Mouse (Mus musculus): Measurements from ENCODE around the gene Zfp335.
"Not testable (repeated sequence)": the region's sequence is repeated elsewhere in the genome, so short reads cannot be mapped to it uniquely, and the experiment has no call there.

The Zfp335 gene

DNA sequence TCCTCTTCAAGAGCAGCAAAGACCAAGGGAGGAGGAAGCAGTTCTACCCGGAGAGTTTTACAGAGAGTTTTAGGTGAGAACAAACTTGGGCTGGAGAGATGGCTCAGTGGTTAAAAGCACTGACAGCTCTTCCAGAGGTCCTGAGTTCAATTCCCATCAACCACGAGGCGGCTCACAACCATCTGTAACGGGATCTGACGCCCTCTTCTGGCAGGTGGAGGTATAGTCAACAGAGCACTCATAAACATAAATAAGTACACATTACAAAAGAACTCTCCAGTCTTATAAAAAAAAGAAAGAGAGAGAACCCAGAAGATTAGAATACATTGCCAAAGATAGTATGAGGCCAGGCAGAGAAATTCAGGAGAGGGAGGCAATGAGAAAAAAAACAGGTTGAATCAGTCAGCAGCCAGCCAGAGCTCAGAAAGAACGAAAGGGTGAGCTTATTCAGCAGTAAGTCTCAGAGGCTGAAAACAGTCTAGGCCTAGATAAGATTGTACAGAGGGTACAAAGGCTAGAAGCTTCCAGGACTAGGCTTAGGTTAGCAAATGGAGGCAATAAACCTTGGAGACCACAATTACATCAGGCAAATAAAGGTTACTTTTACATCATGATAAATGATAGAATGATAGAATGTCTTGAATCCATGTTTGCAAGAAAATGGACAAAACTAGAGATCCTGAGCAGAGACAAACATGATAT lies 39.8 kb downstream of the Zfp335 start:
- no peak for DNase-seq (ENCODE audit: low spot score in 2 of 2)

DNA sequence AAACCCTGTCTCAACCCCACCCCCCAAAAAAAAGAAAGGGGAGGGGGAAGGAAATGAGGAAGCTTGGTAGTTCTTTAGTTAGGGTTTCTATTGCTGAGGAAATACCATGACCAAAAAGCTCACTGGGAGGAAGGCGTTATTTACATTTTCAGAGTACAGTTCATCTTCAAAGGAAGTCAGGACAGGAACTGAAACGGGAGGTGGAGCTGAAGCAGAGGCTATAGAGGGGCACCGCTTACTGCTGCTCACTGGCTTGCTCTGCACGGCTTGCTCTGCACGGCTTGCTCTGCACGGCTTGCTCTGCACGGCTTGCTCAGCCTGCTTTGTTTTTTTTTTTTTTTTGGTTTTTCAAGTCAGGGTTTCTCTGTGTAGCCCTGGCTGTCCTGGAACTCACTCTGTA lies 43.1 kb downstream of the Zfp335 start:
- peak in 1 of 2 experiments; percentile 67 for DNase-seq (ENCODE audit: low spot score in 2 of 2)

DNA sequence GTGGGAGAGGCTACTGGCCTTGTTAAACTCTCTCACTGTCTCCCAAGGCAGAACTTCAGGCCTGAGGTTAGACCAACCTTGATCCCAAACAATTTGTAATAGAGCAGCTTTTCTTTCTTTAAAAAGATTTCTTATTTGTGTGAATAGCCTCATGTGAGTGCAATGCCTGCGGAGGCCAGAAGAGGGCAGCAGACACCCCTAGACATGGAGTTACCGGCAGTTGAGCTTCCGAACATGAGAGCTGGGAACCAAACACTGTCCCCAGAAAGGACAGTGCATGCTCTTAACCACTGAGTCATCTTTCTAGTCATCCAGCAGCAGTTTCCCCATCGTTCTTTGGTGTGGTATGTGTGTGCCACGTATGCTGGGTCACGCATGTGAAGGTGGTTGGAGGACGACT lies 44.0 kb downstream of the Zfp335 start:
- peak in 1 of 2 experiments; percentile 50 for DNase-seq (ENCODE audit: low spot score in 2 of 2)

DNA sequence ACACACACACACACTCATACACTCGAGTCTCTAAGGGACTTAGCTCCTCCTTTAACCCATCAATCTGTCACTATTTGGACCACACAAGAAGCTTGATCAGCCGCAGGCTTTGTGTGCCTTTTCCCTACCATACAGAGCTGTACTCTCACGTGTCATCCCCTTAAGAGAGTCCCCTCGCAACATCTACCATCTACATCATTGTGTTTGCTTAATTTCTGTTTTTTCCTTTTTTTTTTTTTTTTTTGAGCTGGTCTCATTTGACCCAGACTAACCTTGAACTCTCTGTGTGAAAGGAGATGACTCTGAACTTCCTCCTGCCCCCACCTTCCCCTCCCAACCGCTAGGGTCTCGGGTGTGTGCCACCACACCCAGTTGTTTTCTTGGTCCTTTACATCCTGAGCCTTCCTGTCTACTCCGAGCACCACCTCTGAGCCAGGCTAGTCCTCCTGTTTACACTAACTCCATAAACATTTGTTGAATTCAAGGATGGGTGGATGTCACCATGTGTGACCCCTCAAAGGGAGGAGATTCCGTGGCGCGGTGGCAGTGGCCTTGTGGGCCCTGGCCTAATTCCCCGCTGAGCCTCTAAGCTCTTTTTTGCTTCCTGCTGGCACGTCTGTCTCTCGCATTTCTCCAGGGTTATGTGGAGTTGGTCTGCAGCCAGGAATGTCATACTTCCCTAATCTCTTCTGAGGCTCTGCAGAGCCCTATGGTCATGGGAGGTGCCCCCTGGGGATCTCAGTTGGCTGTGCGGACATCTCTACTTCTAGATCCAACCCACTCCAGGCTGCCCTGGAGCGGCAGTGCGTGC lies 44.6 kb downstream of the Zfp335 start:
- DNase-seq (ENCODE audit: low spot score in 2 of 2): no peak

DNA sequence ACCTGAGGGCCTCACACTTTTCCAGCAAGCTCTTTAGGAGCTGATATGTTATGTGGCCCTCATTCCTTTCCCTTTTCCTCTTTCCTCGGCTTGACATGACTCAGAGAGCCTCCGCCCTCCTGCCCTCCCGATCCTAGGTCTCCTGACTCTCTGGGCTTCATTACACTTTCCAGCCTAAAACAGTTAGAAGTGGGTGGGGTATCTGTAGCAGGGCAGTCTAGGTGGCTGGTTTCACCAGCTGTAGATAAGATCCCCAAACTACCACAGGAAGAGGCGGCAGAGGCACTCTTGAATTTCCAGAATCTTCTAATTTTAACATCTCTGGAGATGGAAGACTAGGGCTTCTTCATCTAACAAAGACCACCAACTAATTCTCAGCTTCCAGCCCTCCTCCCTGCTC lies 47.0 kb downstream of the Zfp335 start:
- no peak for DNase-seq (ENCODE audit: low spot score in 2 of 2)

DNA sequence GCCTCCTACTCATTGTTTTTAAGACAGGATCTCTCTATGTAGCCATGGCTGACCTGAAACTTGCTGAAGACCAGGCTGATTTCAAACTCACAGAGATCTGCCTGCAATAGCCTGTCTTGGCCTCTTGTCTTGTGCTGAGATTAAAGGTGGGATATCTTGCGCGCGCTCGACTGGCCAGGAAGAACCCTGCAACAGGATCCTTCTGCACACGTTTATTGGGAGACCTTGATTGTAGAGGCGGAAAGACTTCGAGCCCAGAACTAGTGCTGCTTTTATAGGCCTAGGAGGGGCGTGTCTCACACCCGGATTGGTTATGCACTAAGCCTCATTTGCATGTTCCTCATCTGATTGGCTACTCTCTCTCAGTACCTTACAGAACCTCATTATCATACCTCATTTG lies 48.1 kb downstream of the Zfp335 start:
- DNase-seq (ENCODE audit: low spot score in 2 of 2): not testable (repeated sequence)

DNA sequence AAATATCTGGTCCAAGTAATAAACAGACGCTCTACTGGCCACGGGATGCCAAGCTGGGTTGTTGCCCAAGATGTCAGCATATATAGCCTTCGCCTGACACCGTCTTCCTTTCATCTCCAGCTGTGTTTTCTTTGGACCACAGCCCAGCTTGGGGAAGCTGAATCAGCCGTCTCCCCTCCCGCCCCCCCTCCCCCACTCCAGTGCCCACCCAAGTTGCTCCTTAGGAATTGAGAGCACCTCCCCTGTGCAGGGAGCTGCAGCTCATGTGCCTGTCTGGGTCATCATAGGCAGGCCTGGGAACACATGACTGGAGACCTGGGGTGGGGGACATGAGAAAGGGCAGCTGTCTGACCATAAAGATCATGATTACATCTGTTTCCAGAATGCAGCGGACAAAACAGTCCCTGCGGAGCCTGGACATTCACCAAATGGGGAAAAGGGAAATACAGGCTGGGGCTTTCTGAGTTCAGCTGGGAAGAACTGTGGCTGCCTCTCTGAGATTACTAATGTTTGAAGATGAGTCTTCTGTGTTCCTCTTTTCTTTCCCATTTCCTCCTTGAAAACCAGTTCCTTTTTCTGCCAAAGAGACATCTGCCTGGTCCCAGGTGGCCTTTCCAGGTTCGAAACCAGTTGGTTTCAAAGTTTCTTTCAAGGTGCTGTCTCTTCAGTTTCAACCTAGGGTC lies 49.2 kb downstream of the Zfp335 start:
- no peak for DNase-seq (ENCODE audit: low spot score in 2 of 2)

DNA sequence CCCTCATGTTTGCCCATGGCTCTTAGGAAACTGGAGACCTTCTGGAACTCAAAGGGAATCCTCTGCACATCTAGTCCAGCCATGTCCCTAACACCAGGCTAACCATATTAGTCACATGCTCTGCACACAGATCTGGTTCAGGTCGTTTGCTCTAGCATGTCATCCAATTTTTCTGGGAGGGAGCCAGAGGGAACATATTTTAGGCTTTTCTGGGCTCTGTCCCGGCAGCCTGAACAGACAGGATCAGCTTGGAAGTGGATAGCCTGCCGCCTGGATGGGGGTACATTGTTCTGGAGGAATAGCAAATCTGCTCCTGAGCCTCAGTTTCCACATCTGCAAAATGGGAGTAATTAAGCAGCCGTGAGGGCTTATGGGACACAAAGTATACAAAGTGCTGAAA lies 50.5 kb downstream of the Zfp335 start:
- no peak for DNase-seq (ENCODE audit: low spot score in 2 of 2)

DNA sequence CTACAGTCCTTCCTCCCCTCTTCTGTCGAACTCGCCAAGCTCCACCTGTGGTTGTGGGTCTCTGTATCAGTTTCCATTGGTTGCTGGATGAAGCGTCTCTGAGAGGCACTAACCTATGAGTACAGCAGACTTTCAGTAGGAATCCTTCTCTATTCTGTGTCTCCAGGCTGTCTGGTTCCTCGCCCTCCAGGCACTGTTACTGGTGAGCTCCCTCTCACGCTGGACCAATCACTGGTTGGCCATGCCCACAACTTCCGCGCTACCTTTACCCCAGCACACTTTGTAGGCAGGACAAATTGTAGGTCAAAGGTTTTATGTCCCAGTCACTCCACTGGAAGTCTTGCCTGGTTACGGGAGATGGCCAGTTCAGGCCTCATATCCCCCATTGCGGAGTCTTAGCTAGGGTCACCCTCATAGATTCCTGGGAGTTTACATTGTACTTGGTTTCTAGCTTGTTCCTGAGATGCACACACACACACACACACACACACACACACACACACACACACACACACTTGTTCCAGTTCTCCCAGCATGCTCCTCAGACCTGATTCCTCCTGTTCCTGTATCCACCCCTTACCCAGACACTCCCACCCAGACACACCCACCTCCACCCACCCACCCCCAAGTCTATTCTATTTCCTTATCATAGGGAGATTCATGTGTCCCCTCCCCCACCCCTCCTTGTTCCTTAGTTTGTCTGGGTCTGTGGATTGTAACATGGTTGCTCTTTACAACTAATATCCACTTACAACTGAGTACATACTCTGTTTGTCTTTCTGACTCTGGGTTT lies 51.7 kb downstream of the Zfp335 start:
- DNase-seq (ENCODE audit: low spot score in 2 of 2): no peak

DNA sequence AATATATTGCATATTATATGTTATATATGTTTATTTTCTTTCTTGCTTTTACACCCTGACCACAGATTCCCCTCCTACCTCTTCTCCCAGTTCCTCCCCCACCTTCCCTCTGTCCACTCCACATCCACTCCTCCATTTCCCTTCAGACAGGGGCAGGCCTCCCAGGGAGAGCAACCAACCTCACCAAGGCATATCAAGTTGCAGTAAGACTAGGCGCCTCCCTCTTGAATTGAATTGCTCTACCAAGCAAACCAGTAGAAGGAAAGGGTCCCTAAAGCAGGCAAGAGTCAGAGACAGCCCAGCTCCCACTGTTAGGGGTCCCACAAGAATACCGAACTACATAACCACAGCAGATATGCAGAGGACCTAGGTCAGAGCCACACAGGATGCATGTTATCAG lies 52.4 kb downstream of the Zfp335 start:
- no peak for DNase-seq (ENCODE audit: low spot score in 2 of 2)

DNA sequence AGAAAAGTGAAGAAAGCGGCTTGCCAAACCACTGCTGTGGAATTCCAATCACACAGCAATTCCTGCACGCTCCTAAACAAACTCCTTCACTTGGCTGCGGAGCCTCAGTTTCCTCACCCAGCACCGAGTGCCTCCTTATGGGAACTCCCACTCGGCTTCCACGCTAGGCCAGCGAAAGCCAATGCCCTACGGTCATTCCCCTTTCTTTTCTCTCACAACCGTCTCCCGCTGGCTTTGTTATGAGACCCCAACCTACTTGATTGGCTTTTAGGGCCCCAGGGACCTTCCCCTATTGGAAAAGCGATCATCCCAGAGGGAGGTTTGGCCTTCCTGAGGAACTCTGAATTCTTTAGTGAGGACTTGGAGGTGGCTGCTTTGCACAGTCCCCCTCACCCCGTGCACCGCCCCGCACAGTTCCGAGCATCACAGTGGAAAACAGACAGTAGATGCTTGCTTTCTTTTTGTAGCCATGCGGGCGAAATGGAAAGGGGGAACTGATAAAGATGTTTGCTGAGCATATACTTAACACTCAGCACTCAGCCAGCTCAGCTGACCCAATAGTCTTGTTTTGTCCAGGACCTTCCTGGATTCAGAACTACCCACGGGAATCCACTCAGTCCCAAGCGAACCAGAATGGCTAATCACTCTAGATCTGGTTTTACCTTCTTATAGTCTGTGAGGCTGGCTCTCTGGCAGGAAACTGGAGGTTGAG lies 53.6 kb downstream of the Zfp335 start:
- no peak for DNase-seq (ENCODE audit: low spot score in 2 of 2)

DNA sequence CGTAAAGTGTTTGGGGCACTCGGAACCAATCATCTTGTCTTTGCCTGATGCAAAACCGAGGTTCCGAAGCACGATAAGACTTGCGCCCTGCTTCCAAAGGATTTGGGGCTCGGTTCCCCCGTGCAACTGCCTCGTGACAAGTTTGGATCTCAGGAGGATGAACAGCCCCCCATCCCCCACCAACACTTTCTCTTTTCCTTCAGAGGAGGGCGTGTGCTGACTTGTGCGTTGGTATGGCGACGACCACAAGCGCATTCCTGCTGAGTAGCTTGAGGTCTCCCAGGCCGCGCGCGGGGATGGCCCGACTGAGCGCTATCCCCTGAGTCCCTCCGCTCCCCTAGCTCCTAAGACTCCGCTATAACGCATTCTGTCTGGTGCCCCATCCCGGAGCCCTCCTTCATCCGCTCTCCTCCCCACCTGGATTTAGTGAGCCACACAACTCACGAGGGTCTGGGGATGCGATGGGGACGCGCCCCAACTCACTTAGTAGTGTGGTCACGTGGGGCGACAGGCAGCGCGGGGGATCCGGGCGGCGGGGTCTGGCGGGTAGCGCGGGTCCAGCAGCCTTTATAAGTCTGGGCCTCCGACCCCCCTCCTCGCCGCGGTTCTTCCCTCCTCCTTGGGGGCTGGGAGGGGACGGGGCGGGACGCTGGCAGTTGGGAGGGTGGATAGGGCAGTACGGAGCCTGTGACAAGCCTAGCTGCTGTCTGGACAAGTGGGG lies 54.3 kb downstream of the Zfp335 start, which contains the start of gene Pltp:
Gene Pltp, minus strand, starts transcription at position 611 of the 721 bp plus-strand sequence.
- no peak for DNase-seq (ENCODE audit: low spot score in 2 of 2)

DNA sequence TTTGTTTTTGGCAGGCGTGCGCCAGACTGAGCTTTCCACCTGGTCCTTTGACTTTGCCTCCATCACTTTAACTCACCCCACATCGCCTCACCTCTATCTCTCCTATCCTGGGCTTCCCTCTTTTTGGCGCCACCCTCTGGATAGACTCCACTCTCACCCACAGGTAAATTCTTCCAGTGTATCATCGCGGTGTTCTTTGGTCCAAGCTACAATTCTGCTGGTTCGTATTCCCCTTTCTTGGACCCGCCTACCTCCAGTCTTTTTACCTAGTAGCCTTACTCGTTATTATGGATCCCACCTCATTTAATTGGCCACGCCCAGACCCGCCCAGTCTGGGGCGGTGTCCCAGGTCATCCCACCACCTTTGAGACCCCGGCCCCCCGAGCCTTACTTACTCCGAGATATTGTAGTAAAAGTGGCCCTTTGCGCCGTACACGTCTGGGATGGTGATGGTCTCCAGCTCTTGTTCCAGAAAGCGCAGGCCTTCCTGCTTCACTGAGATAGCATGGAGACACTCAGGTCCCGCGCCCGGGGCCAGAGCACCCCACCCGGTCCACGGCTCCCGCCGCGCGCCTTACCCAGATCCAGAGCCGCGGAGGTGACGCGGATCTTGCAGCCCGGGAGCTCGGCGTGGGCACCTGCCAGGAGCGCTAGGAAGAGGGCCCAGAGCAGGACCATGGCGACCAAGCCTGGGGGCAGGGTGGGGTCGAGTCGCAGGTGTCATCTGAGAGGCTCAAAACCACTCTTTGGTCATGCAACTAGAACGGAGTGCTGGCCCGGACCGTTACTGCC lies 55.1 kb downstream of the Zfp335 start:
- DNase-seq (ENCODE audit: low spot score in 2 of 2): no peak

DNA sequence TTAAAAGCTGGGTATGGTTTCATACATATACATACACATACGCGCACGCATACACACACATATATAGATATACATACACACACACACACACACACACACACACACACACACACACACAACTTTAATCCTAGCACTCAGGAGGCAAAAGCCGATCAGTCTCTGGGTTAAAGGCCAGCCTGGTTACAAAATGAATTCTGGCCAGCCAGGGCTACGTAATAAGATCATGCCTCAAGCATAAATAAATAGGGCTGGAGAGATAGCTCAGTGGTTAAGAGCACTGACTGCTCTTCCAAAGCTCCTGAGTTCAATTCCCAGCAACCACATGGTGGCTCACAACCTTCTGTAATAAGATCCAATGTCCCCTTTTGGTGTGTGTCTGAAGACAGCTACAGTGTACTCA lies 56.0 kb downstream of the Zfp335 start:
- DNase-seq (ENCODE audit: low spot score in 2 of 2): not testable (repeated sequence)

DNA sequence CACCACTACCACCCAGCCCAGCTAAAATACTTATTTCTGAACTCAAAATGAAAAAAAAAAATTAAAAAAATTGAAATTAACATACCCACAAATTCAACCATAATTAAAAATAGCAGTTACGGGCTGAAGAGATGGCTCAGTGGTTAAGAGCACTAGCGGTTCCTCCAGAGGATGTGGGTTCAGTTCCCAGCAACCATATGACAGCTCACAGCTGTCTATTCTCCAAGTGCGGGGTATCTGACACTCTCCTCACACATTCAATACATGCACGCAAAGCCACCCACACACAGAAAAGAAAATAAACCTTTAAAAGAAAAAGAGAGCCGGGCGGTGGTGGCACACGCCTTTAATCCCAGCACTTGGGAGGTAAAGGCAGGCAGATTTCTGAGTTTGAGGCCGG lies 61.5 kb downstream of the Zfp335 start:
- DNase-seq (ENCODE audit: low spot score in 2 of 2): no peak

DNA sequence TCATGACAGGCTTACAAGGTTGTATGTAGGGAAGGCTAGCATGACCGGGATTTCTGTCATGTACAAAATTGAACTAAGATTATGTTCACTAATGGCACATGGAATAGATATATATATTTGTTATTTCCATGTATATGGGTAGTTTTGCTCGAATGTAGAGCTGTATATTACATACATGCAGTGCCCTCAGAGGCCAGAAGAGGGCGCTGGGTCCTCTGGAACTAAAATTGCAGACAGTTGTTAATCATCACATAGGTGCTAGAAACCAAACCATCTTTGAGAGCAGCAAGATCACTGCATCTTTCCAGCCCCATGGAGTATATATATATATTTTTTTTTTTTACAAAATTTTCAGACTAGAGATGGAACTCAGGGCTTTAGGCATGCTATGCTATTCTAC lies 65.8 kb downstream of the Zfp335 start:
- DNase-seq (ENCODE audit: low spot score in 2 of 2): peak in 1 of 2 experiments; percentile 64

Data from spleen, postnatal 10 days (tissue).